Mouse (Mus musculus) liver, embryonic 15.5 days (tissue): ENCODE data around the gene Zfp410. TPM values are rescaled to one million over a fixed set of nuclear protein-coding genes. Genes with fewer than 3 reads are reported as not detected.
A peak's percentile ranks its signal among the peaks of the same experiment; 100 is the strongest.

Experiments used
- ATAC-seq: fragments of 200-750 bp; cut with Nextera tagmentation; 2 replicates; pipeline ENCODE4 v1.8.0; 2017; ENCODE audit warnings: moderate number of reproducible peaks, mild to moderate bottlenecking, moderate library complexity; ENCODE audit not compliant: insufficient read depth
- H3K27ac ChIP-seq: fragments of 300-500 bp; sonication (generic); replicated peaks from 2 replicates; pipeline ENCODE4 v1.5.1; 2015; ENCODE audit warnings: mild to moderate bottlenecking, inconsistent platforms
- H3K27me3 ChIP-seq: fragments of 300-500 bp; sonication (generic); 2 replicates; pipeline ENCODE4 v1.6.1; 2015; ENCODE audit warnings: mild to moderate bottlenecking, inconsistent platforms
- H3K36me3 ChIP-seq: fragments of 300-500 bp; sonication (generic); replicated peaks from 2 replicates; pipeline ENCODE4 v1.6.1; 2015; ENCODE audit warnings: moderate library complexity, mild to moderate bottlenecking, inconsistent platforms
- H3K4me1 ChIP-seq: fragments of 300-500 bp; sonication (generic); replicated peaks from 2 replicates; pipeline ENCODE4 v1.6.1; 2015; ENCODE audit warnings: inconsistent platforms
- H3K4me2 ChIP-seq: fragments of 300-500 bp; sonication (generic); 2 replicates; pipeline ENCODE4 v1.6.1; 2015; ENCODE audit warnings: moderate library complexity, mild to moderate bottlenecking, inconsistent platforms
- H3K4me3 ChIP-seq: fragments of 300-500 bp; sonication (generic); replicated peaks from 2 replicates; pipeline ENCODE4 v1.5.1; 2015; ENCODE audit warnings: mild to moderate bottlenecking, inconsistent platforms
- H3K9ac ChIP-seq: fragments of 300-500 bp; sonication (generic); 2 replicates; pipeline ENCODE4 v1.6.1; 2015; ENCODE audit warnings: moderate library complexity, mild to moderate bottlenecking, inconsistent platforms
- H3K9me3 ChIP-seq: fragments of 300-500 bp; sonication (generic); replicated peaks from 2 replicates; pipeline ENCODE4 v1.6.1; 2016; ENCODE audit warnings: inconsistent platforms
- WGBS: fragments of 180-500 bp; shearing (Covaris S2); methylation state at CpG from one replicate; pipeline ENCODE4 v1.1.7; 2015; ENCODE audit warnings: mixed read lengths; ENCODE audit not compliant: insufficient replicate concordance; 5-methylcytosine and 5-hydroxymethylcytosine counted together
- polyA plus RNA-seq: library from polyadenylated mRNA; unstranded; fragments of >200 nt; fragmentation: Nextera tagmentation; extraction: Ambion mirVana; gene quantifications from 2 replicates; pipeline ENCODE4 v1.2.1, GENCODE M21; 2015

The Zfp410 gene
- 35.4 and 38.4 TPM in 2 replicates for polyA plus RNA-seq

GRCm38 (mm10) chr12:84316721-84317621 is at the start of gene Zfp410:
TSS of gene Zfp410 (plus strand) at chr12:84316852.
- no peaks in the 10 kb centered on the region for H3K9me3 ChIP-seq

GRCm38 (mm10) chr12:84267264-84267663 is 49.4 kb upstream of the Zfp410 start:
- 0 out of 2 replicates have a peak, but pooled peaks cover 10% of the 10 kb centered on the region for H3K27me3 ChIP-seq
- no peak overlapping the region for H3K27ac ChIP-seq
- no peak for ATAC-seq
- H3K9me3 ChIP-seq = no peaks in the 10 kb centered on the region
- H3K4me2 ChIP-seq = no peak overlapping the region
- H3K4me3 ChIP-seq = no peak overlapping the region
- no peak overlapping the region for H3K9ac ChIP-seq
- H3K4me1 ChIP-seq = no peaks in the 10 kb centered on the region
- 43% methylated on average over 2 of the region's 2 CpGs for WGBS
- H3K36me3 ChIP-seq = no peaks in the 10 kb centered on the region

More at GRCm38 (mm10) chr12:84316721-84317621, at the start of gene Zfp410:
- peak within 1 kb of the TSS; percentile 91 for H3K4me2 ChIP-seq
- WGBS = under 1% methylated on average over 76 of the region's 77 CpGs
- H3K4me1 ChIP-seq = peaks cover 45% of the 10 kb centered on the region
- peak within 1 kb of the TSS; percentile 99 for H3K9ac ChIP-seq
- peak within 1 kb of the TSS; percentile 95 for H3K4me3 ChIP-seq
- H3K27me3 ChIP-seq = no peaks in the 10 kb centered on the region
- H3K36me3 ChIP-seq = 0 out of 2 replicates have a peak, but pooled peaks cover 13% of the 10 kb centered on the region
- ATAC-seq = peak; percentile 86
- peak within 1 kb of the TSS; percentile 90 for H3K27ac ChIP-seq

DNA sequence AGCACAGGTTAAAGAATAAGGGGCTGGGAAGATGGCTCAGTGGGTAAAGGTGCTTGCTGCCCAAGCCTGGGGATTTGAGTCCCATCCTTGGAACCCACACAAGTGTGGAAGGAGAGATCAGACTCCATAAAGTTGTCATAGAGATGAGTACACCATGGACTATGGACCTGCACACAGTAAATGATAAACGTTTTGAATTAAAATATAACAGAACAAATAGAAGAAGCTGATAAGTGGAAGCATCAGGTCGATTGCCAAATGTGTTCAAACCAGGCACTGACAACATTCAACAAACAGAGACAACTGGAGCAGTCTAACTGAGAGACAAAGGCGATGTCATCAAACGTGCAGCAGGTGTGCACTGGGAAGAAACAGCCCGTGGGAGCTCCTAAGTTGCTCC is 43.3 kb upstream of the Zfp410 start:
- WGBS = 56% methylated on average over 5 of the region's 5 CpGs
- no peak overlapping the region for H3K27ac ChIP-seq
- H3K36me3 ChIP-seq = no peaks in the 10 kb centered on the region
- H3K9me3 ChIP-seq = no peaks in the 10 kb centered on the region
- no peak for ATAC-seq
- 0 out of 2 replicates have a peak, but pooled peaks cover 3% of the 10 kb centered on the region for H3K4me1 ChIP-seq
- H3K27me3 ChIP-seq = no peaks in the 10 kb centered on the region
- H3K9ac ChIP-seq = no peak overlapping the region
- no peak overlapping the region for H3K4me2 ChIP-seq
- no peak overlapping the region for H3K4me3 ChIP-seq

GRCm38 (mm10) chr12:84275288-84275687 is 41.4 kb upstream of the Zfp410 start:
- H3K4me3 ChIP-seq = no peak overlapping the region
- H3K36me3 ChIP-seq = no peaks in the 10 kb centered on the region
- no peak overlapping the region for H3K4me2 ChIP-seq
- no peak overlapping the region for H3K9ac ChIP-seq
- H3K9me3 ChIP-seq = no peaks in the 10 kb centered on the region
- no peaks in the 10 kb centered on the region for H3K27me3 ChIP-seq
- ATAC-seq = no peak
- 0 out of 2 replicates have a peak, but pooled peaks cover 3% of the 10 kb centered on the region for H3K4me1 ChIP-seq
- 44% methylated on average over 9 of the region's 9 CpGs for WGBS
- H3K27ac ChIP-seq = no peak overlapping the region

GRCm38 (mm10) chr12:84276288-84276687 is 40.4 kb upstream of the Zfp410 start:
- no peaks in the 10 kb centered on the region for H3K36me3 ChIP-seq
- WGBS = 44% methylated on average over 2 of the region's 2 CpGs
- 0 out of 2 replicates have a peak, but pooled peaks cover 3% of the 10 kb centered on the region for H3K4me1 ChIP-seq
- no peak overlapping the region for H3K4me3 ChIP-seq
- no peaks in the 10 kb centered on the region for H3K27me3 ChIP-seq
- H3K9me3 ChIP-seq = no peaks in the 10 kb centered on the region
- no peak overlapping the region for H3K4me2 ChIP-seq
- ATAC-seq = no peak
- H3K9ac ChIP-seq = no peak overlapping the region
- no peak overlapping the region for H3K27ac ChIP-seq

DNA sequence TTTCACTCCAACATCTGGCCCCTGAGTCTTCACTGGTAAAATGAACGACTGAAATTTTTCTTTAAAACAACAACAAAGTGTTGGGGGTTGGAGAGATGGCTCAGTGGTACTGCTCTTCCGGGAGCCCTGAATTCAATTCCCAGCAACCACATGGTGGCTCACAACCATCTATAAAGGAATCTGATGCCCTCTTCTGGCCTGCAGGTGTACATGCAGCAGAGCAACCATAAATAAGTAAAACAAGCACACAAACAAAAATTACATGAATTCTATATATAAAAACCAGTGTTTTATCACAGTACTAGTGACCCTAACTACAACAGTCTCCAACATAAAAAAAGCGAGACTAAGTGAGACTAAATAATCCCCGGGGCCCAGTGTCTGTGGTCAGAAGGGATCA is 39.9 kb upstream of the Zfp410 start:
- WGBS = 62% methylated on average over 4 of the region's 4 CpGs
- 0 out of 2 replicates have a peak, but pooled peaks cover 3% of the 10 kb centered on the region for H3K4me1 ChIP-seq
- no peaks in the 10 kb centered on the region for H3K36me3 ChIP-seq
- H3K9me3 ChIP-seq = no peaks in the 10 kb centered on the region
- H3K9ac ChIP-seq = no peak overlapping the region
- no peak overlapping the region for H3K4me2 ChIP-seq
- no peak for ATAC-seq
- no peaks in the 10 kb centered on the region for H3K27me3 ChIP-seq
- H3K4me3 ChIP-seq = no peak overlapping the region
- no peak overlapping the region for H3K27ac ChIP-seq

DNA sequence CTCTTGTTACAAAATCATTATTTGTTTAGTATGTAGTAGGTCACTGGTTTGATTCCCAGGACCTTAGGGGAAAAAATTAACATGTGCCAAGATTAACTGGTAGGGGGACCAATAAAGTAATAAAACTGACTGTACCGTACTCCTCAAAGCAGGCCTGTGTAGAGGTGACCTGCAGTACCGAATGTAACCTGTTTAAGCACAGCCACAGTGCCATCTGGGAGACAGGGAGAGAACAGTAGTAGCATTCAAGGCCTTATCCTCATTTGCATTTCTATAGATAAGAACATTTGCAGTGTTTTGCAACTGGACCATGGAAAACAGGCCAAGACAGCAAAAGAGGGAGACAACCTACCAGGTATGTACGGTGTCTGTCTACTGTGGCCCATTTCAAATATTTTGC is 38.8 kb upstream of the Zfp410 start:
- Histone ChIP-seq H3K9me3 (no peaks in the 10 kb centered on the region), H3K4me3 (no peak overlapping the region), H3K4me1 (0 out of 2 replicates have a peak, but pooled peaks cover 3% of the 10 kb centered on the region), H3K9ac (no peak overlapping the region), H3K36me3 (no peaks in the 10 kb centered on the region), H3K27ac (no peak overlapping the region), H3K4me2 (no peak overlapping the region), H3K27me3 (no peaks in the 10 kb centered on the region)
- no peak for ATAC-seq
- 69% methylated on average over 3 of the region's 3 CpGs for WGBS

GRCm38 (mm10) chr12:84278901-84279300 is 37.8 kb upstream of the Zfp410 start:
- ATAC-seq = no peak
- Histone ChIP-seq H3K36me3 (no peaks in the 10 kb centered on the region), H3K27me3 (no peaks in the 10 kb centered on the region), H3K4me1 (0 out of 2 replicates have a peak, but pooled peaks cover 3% of the 10 kb centered on the region), H3K4me3 (no peak overlapping the region), H3K4me2 (no peak overlapping the region), H3K9me3 (no peaks in the 10 kb centered on the region), H3K9ac (no peak overlapping the region), H3K27ac (no peak overlapping the region)
- 77% methylated on average over 7 of the region's 7 CpGs for WGBS

DNA sequence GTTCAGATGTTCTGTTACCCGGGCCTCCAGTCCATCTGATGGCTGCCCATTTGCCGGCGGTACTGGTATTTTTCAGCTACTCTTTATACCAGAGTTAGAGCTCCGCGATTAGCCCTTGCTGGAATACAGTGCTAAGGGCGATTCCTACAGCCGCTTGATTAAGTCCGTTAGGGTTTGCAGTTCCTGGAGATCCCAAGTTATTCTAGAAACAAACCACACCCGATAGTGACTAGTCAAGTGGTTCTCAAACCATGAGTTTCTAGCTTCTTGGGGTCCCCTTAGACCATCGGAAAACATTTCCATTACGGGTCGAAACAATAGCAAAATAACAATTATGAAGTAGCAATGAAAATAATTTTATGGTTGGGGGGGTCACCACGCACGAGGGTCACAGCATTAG is 32.3 kb upstream of the Zfp410 start:
- ATAC-seq = no peak
- Histone ChIP-seq H3K4me1 (peaks cover 33% of the 10 kb centered on the region), H3K9me3 (no peaks in the 10 kb centered on the region), H3K36me3 (no peaks in the 10 kb centered on the region; the same call in 1 of the 2 replicates), H3K27me3 (no peaks in the 10 kb centered on the region), H3K9ac (peak overlapping the region; percentile 77), H3K4me3 (peak overlapping the region; percentile 72), H3K4me2 (peak overlapping the region; percentile 79), H3K27ac (peak overlapping the region; percentile 80; the same call in 1 of the 2 replicates)
- WGBS = 66% methylated on average over 14 of the region's 14 CpGs

DNA sequence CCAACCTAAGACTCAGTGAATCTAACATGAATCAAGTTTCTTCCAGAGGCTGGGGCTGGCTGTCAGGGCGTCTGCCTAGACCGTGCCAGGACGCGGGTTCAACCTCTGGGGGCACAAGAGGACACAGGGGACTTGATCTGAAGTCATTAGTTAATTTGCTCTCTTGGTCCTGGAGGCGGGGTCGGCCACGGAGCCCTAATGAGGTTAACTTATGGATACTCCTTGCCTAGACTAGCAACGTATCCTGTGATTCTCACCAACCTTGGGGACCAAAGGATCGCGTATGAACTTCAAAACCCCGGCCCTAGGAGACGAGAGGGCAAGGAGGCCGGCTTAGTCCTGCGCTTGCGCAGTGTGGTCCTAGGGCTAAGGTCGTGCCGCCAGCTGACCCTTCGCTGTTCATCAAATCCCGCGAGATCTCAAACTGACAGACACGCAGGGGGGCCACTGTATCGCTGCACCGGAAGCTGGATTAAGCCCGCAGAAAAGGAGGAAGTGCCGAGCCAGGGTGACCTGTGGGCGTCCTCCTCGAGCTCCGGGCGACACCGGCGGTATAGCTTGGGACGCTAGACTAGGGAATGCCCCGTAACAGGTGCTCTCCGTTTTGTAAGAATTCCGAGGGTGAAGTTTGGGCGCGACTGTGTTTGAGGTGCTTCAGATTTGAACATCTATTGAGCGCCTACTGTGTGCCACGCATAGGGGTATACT is 31.6 kb upstream of the Zfp410 start, which contains the start of gene Ptgr2:
Ptgr2 (plus strand) TSS at position 348 of the 708 bp plus-strand sequence.
- Histone ChIP-seq H3K27ac (peak within 1 kb of the TSS; percentile 80), H3K27me3 (no peaks in the 10 kb centered on the region), H3K4me2 (peak within 1 kb of the TSS; percentile 79), H3K4me1 (peaks cover 33% of the 10 kb centered on the region), H3K9ac (peak within 1 kb of the TSS; percentile 77), H3K36me3 (peaks cover 3% of the 10 kb centered on the region; the same call in 1 of the 2 replicates), H3K9me3 (no peaks in the 10 kb centered on the region), H3K4me3 (peak within 1 kb of the TSS; percentile 72)
- WGBS = under 1% methylated on average over 39 of the region's 39 CpGs
- peak; percentile 99 for ATAC-seq

DNA sequence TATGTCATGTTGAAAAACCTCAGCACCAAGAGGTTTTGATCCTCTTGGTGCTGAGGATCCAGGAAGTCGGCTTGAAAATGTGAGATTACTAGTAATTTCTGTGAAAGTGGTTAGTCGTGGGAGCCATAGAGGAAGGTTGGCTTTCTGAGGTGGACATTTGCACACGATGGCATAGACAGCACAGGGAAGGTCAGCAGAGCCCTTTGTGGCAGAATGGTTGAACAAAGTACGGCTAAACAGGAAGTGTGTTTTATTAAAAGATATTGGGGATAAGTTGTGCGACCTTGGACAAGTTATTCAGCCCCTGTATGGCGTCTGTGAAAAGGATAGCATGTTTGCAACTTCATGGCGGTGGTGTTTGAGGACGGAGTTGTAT is 31.1 kb upstream of the Zfp410 start:
- Histone ChIP-seq H3K4me1 (peaks cover 33% of the 10 kb centered on the region), H3K36me3 (peaks cover 4% of the 10 kb centered on the region; the same call in 1 of the 2 replicates), H3K4me2 (peak overlapping the region; percentile 79), H3K9ac (peak overlapping the region; percentile 77), H3K27me3 (no peaks in the 10 kb centered on the region), H3K9me3 (no peaks in the 10 kb centered on the region), H3K27ac (peak overlapping the region; percentile 80), H3K4me3 (peak overlapping the region; percentile 72)
- ATAC-seq = peak; percentile 23
- 10% methylated on average over 8 of the region's 8 CpGs for WGBS
